Mouse (Mus musculus) cerebellum, postnatal 14 days (tissue): ENCODE results near the gene Fmo3.

Experiments
- DNase-seq, 2 experiments: peaks; one replicate each; pipeline ENCODE4 v3.0.0; 2021; ENCODE audit warnings: mixed read lengths in 2 of 2

The Fmo3 gene

GRCm38 (mm10) chr1:162930631-162931030 is 53.7 kb downstream of the Fmo3 start:
- DNase-seq, result no peak

GRCm38 (mm10) chr1:162929146-162929545 is 55.2 kb downstream of the Fmo3 start:
- no peak for DNase-seq

GRCm38 (mm10) chr1:162925121-162925520 is 59.2 kb downstream of the Fmo3 start:
- no peak for DNase-seq

- no peak for DNase-seq
Measured at GRCm38 (mm10) chr1:162916661-162917060, 67.7 kb downstream of the Fmo3 start.

GRCm38 (mm10) chr1:162914932-162915556 is 69.3 kb downstream of the Fmo3 start:
- no peak for DNase-seq

DNA sequence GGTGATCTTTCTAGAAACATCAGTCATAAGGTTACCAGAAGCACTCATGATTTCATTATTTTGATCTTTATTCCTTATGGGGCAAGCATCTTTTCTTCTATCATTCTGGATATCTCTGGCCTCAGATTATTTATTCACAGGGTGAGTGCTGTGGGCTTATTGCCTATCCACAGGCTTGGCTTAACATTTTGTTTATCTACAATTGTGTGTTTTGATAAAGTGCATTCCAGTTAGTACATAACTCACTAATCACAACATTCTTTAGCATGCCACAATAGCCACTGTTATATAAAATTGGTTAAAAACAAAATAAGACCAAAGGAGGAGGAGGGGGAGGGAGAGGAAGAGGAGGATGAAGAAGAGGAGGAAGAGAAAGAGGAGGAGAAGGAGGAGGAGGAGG is 72.2 kb downstream of the Fmo3 start:
- DNase-seq, result no peak
